Mouse (Mus musculus) G1E (cell line): ENCODE results near the gene Gm28051.

Experiments
- CTCF ChIP-seq: IDR thresholded peaks from 2 replicates; pipeline ENCODE4 v1.5.1; 2012; ENCODE audit warnings: low read depth, low read length, inconsistent platforms, mixed read lengths
- GATA1 ChIP-seq: IDR thresholded peaks from 2 replicates; pipeline ENCODE4 v1.6.1; 2012; ENCODE audit warnings: borderline replicate concordance, low read length, inconsistent platforms, mixed read lengths
- GATA2 ChIP-seq: IDR thresholded peaks from 2 replicates; pipeline ENCODE4 v1.6.1; 2012; ENCODE audit warnings: low read depth, low read length, inconsistent platforms, borderline replicate concordance
- POLR2AphosphoS5 ChIP-seq: IDR thresholded peaks from 2 replicates; pipeline ENCODE4 v1.6.1; 2012; ENCODE audit warnings: low read depth, low read length, inconsistent platforms; ENCODE audit not compliant: insufficient replicate concordance
- TAL1 ChIP-seq: conservative IDR thresholded peaks from 2 replicates; pipeline ENCODE4 v1.6.1; 2012; ENCODE audit warnings: low read depth, low read length, inconsistent platforms, mixed read lengths

GRCm38 (mm10) chr12:102703441-102703840 lies 54.1 kb downstream of the Gm28051 start:
- TF ChIP-seq CTCF = no peak
- no peak for TF ChIP-seq TAL1
- no peak for TF ChIP-seq GATA1
- TF ChIP-seq GATA2 = no peak
- no peak for TF ChIP-seq POLR2AphosphoS5
